Mouse (Mus musculus): ENCODE results near the gene Wscd2. TPM values are rescaled to one million over a fixed set of nuclear protein-coding genes. Genes with fewer than 3 reads are reported as not detected.

Gene Wscd2
- polyA plus RNA-seq (2014; fragmentation: Illumina TruSeq; extraction: RNeasy Lipid Tissue Mini Kit (QIAGEN cat#74804); ENCODE audit: low replicate concordance): not detected

DNA sequence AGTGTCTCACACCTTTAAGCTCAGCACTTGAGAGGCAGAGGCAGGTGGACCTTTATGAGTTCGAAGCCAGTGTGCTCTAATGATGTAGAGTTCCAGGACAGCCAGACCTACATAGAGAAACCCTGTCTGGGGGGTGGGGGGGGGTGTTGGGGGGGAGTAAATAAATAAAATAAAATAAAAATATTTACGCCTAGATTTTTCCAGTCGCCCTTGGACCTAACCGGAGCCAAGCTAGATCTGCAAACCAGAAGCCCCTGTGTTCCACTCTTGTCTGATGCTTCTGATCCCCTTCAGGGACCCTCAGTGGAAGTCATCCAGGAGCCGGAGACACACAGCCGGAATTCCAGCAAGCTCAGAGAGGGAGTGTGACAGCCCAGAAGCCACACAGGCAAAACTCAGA lies at the start of gene Wscd2:
TSS of gene Wscd2 (plus strand) at position 301 of the 400 bp plus-strand sequence.

Other genes starting within 250 kb of the Wscd2 start
- 0.19 TPM for gene Sgsm1, start 179.5 kb upstream of the Wscd2 start, polyA plus RNA-seq (2014; fragmentation: Illumina TruSeq; extraction: RNeasy Lipid Tissue Mini Kit (QIAGEN cat#74804); ENCODE audit: low replicate concordance)
- gene Aym1, start 133.0 kb upstream of the Wscd2 start, polyA plus RNA-seq (2014; fragmentation: Illumina TruSeq; extraction: RNeasy Lipid Tissue Mini Kit (QIAGEN cat#74804); ENCODE audit: low replicate concordance): not detected
- gene Cmklr1, start 160.1 kb downstream of the Wscd2 start, polyA plus RNA-seq (2014; fragmentation: Illumina TruSeq; extraction: RNeasy Lipid Tissue Mini Kit (QIAGEN cat#74804); ENCODE audit: low replicate concordance): 0.26 TPM
- gene 1700069L16Rik, start 234.4 kb downstream of the Wscd2 start, polyA plus RNA-seq (2014; fragmentation: Illumina TruSeq; extraction: RNeasy Lipid Tissue Mini Kit (QIAGEN cat#74804); ENCODE audit: low replicate concordance): not detected
- 1.6 TPM for gene Ficd, start 245.5 kb downstream of the Wscd2 start, polyA plus RNA-seq (2014; fragmentation: Illumina TruSeq; extraction: RNeasy Lipid Tissue Mini Kit (QIAGEN cat#74804); ENCODE audit: low replicate concordance)

Measured in small intestine, adult 10 weeks (tissue).